Mouse (Mus musculus) myocyte (in vitro differentiated cells): ENCODE measurements at regions not wholly inside any gene's neighbourhood (a gene's known extent, or its start where the extent isn't known, plus 50 kb on each side); places are given as distances from the start of the nearest gene placed in this dataset.

ENCODE experiments used
- CEBPB ChIP-seq: IDR thresholded peaks from 2 replicates; pipeline ENCODE4 v1.6.1; 2011; ENCODE audit warnings: mild to moderate bottlenecking, moderate library complexity; ENCODE audit not compliant: poor library complexity, insufficient read depth, severe bottlenecking
- E2F4 ChIP-seq: IDR thresholded peaks from one replicate; pipeline ENCODE4 v1.6.1; 2011; ENCODE audit warnings: mild to moderate bottlenecking, control low read depth, moderate library complexity; ENCODE audit not compliant: insufficient read depth
- MAX ChIP-seq: IDR thresholded peaks from one replicate; pipeline ENCODE4 v1.6.1; 2011; ENCODE audit warnings: low read depth, mild to moderate bottlenecking, control low read depth
- MYOD1 ChIP-seq, 3 experiments: IDR thresholded peaks; one replicate each; pipeline ENCODE4 v1.6.1; 2011; ENCODE audit warnings: control low read depth in 2 of 3, low read depth in 2 of 3, mild to moderate bottlenecking in 2 of 3, moderate library complexity in 1 of 3; ENCODE audit not compliant: insufficient read length in 2 of 3, control insufficient read depth in 1 of 3
- POLR2A ChIP-seq: IDR thresholded peaks from one replicate; pipeline ENCODE4 v1.6.1; 2011; ENCODE audit warnings: low read depth, mild to moderate bottlenecking, control low read depth, moderate library complexity; ENCODE audit not compliant: insufficient read length
- POLR2AphosphoS2 ChIP-seq: IDR thresholded peaks from one replicate; pipeline ENCODE4 v1.6.1; 2011; ENCODE audit warnings: low read depth, control low read depth; ENCODE audit not compliant: insufficient read length
- TCF12 ChIP-seq: IDR thresholded peaks from one replicate; pipeline ENCODE4 v1.6.1; 2011; ENCODE audit warnings: mild to moderate bottlenecking, control low read depth; ENCODE audit not compliant: poor library complexity, insufficient read depth, severe bottlenecking
- TCF3 ChIP-seq: IDR thresholded peaks from one replicate; pipeline ENCODE4 v1.6.1; 2011; ENCODE audit warnings: low read depth, control low read depth; ENCODE audit not compliant: insufficient read length
- USF1 ChIP-seq: IDR thresholded peaks from one replicate; pipeline ENCODE4 v1.6.1; 2011; ENCODE audit warnings: low read depth, mild to moderate bottlenecking, control low read depth, moderate library complexity

DNA sequence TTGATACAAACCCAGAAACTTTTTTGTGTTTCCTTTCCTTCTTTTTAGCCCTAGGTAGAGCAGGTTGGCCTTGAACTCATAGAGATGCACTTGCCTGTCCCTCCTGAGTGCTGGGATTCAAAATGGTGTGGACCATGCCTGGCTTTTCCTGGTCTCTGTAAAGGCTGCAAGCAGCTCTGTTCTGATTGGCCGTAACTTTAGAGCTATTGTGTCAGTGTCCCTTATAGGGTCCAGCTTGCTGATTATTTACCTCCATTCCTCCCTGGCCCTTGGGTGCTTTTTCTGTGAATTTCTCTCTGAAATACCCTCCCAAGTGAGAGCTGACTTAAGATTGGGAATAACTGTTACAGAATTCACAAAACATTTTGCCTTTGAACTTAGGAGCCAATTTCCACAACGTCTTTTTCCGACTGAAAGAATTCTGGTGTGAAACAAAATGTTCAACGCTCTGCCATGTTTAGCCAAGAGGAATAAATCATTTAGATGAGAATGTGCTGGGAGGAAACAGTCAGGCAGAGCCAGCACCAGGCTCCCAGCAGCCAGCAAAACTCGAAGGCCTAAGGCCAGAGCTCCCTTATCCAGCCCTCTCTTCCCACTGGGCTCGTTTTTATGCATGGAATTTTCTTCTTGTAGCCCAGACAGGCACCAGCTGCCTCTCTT, 180.0 kb upstream of the Pkdcc start:
- TF ChIP-seq POLR2AphosphoS2 (no peak), MYOD1 (IDR thresholded peaks at IDR 0.05; ENCODE audit: control insufficient read depth in 1 of 3, insufficient read length in 2 of 3, low read depth in 2 of 3) (no peak), TCF12 (no peak), E2F4 (no peak), USF1 (no peak), MAX (no peak), POLR2A (no peak), CEBPB (no peak), TCF3 (no peak)
